Mouse (Mus musculus) myocyte (in vitro differentiated cells): ENCODE data around the gene Efna3.

Experiments
- E2F4 ChIP-seq: IDR thresholded peaks from one replicate; pipeline ENCODE4 v1.6.1; 2011; ENCODE audit warnings: mild to moderate bottlenecking, control low read depth, moderate library complexity; ENCODE audit not compliant: insufficient read depth
- MAX ChIP-seq: IDR thresholded peaks from one replicate; pipeline ENCODE4 v1.6.1; 2011; ENCODE audit warnings: low read depth, mild to moderate bottlenecking, control low read depth
- POLR2A ChIP-seq: IDR thresholded peaks from one replicate; pipeline ENCODE4 v1.6.1; 2011; ENCODE audit warnings: low read depth, mild to moderate bottlenecking, control low read depth, moderate library complexity; ENCODE audit not compliant: insufficient read length
- POLR2AphosphoS2 ChIP-seq: IDR thresholded peaks from one replicate; pipeline ENCODE4 v1.6.1; 2011; ENCODE audit warnings: low read depth, control low read depth; ENCODE audit not compliant: insufficient read length
- USF1 ChIP-seq: IDR thresholded peaks from one replicate; pipeline ENCODE4 v1.6.1; 2011; ENCODE audit warnings: low read depth, mild to moderate bottlenecking, control low read depth, moderate library complexity

DNA sequence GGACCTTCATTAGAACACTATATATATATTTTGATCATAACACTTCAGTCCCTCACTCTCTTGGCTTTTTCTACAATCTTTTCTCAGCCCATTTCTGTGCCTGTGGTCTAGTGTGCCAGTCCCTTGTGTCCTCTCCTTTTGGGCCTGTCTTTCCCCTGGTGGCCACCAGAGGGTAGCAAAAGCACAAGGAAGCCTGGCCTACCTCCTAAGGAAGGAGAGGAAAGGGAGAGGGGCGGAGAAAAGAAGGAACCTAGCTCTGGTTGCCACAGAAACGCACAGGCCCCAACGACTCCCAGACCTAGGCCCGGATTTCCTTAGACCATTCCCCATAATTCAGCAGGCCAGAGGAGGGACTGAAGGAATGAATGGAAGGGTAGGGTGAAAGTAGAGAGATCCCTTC is 5.9 kb downstream of the Efna3 start:
- TF ChIP-seq POLR2AphosphoS2 = no peak
- no peak for TF ChIP-seq MAX
- TF ChIP-seq POLR2A = no peak
- no peak for TF ChIP-seq USF1
- no peak for TF ChIP-seq E2F4
